Mouse (Mus musculus) left cerebral cortex, adult 9 months (tissue): ENCODE data around the gene Traf1.

Experiments
- DNase-seq, 2 experiments: peaks; one replicate each; pipeline ENCODE4 v3.0.0; 2022; ENCODE audit warnings: low spot score in 2 of 2

Gene Traf1

GRCm38 (mm10) chr2:34901726-34902125 lies 59.8 kb downstream of the Traf1 start:
- DNase-seq, result no peak

- no peak for DNase-seq
These were observed 61.2 kb downstream of the Traf1 start for GRCm38 (mm10) chr2:34900412-34900811.

- no peak for DNase-seq
These were observed 61.9 kb downstream of the Traf1 start for GRCm38 (mm10) chr2:34899682-34900081.

GRCm38 (mm10) chr2:34897820-34898219 lies 63.8 kb downstream of the Traf1 start:
- no peak for DNase-seq

- DNase-seq, result no peak
These were observed 64.6 kb downstream of the Traf1 start for GRCm38 (mm10) chr2:34896821-34897460.

- no peak for DNase-seq
These were observed 66.0 kb downstream of the Traf1 start for GRCm38 (mm10) chr2:34895503-34896113.

- DNase-seq, result no peak
These were observed 67.6 kb downstream of the Traf1 start for GRCm38 (mm10) chr2:34893950-34894349.
